Mouse (Mus musculus) adrenal gland, adult 2 months (tissue): ENCODE measurements around the gene Slit2. TPM values are rescaled to one million over a fixed set of nuclear protein-coding genes. Genes with fewer than 3 reads are reported as not detected.

Experiments
- DNase-seq: peaks from one replicate; pipeline ENCODE4 v3.0.0; 2021
- long read RNA-seq: library from polyadenylated mRNA; stranded (forward); transcript quantifications from one replicate; pipeline ENCODE4 v2.0.0, GENCODE M21; 2021
- polyA plus RNA-seq: library from polyadenylated mRNA; depleted of rRNA; stranded (reverse); fragments of >200 nt; gene quantifications from 2 replicates; pipeline ENCODE4 v1.2.3, GENCODE M21; 2012; rRNA removed
- total RNA-seq, 2 experiments: library from RNA; stranded (reverse); gene quantifications; 2 replicates each; pipeline ENCODE4 v1.2.3; 2021

Slit2 gene
- total RNA-seq, result 10 to 100 TPM in 1 of 2 experiments, 1 to 10 TPM in 1; 7.8 to 26.2 TPM
- 3.4 and 7.0 TPM in 2 replicates for polyA plus RNA-seq
- long read RNA-seq, full-length matches to known transcripts, result 1 of 1 reads
- long read RNA-seq, partial matches to known transcripts, result 0 of 1 reads
- long read RNA-seq, other reads (novel, unspliced or antisense), result 0 of 1 reads

DNA sequence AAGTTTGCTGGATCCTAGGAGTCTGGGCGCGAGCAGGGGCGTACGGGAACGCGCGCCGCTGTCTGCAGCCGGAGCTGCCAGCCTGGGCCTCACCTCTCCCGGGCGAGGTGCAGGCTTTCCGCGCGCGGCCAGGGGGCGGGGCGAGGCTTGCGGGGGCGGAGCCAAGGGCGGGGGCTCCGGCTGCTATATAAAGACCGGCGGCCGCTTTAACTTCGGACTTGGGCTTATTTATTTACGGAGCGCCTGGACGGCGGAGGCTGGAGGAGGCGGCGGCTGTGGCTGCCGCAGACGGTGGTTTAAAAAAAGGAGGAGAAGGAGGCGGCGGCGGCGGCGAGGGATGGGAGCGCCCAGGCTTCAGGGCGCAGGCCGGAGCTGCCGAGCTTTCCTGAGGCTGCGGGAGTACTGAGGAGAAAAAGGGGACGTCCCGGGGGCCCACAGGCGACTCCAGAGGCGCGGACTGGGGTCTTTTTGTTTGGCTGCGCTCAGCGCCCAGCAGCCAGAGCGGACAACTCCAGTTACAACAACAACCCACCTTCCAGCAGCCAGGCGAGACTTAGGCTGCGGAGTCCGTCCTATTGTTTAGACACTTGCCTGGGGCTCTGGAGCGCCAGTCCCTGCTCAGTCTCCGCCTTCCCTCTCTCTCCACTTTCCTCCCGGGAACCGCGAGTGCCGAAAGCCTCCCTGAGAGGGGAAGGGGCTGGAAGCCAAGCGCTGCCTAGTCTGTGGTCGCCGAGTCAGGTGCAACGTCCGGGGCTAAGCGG, at the start of gene Slit2:
Gene Slit2, plus strand, starts transcription at position 198 of the 761 bp plus-strand sequence.
- DNase-seq, result peak; percentile 95

DNA sequence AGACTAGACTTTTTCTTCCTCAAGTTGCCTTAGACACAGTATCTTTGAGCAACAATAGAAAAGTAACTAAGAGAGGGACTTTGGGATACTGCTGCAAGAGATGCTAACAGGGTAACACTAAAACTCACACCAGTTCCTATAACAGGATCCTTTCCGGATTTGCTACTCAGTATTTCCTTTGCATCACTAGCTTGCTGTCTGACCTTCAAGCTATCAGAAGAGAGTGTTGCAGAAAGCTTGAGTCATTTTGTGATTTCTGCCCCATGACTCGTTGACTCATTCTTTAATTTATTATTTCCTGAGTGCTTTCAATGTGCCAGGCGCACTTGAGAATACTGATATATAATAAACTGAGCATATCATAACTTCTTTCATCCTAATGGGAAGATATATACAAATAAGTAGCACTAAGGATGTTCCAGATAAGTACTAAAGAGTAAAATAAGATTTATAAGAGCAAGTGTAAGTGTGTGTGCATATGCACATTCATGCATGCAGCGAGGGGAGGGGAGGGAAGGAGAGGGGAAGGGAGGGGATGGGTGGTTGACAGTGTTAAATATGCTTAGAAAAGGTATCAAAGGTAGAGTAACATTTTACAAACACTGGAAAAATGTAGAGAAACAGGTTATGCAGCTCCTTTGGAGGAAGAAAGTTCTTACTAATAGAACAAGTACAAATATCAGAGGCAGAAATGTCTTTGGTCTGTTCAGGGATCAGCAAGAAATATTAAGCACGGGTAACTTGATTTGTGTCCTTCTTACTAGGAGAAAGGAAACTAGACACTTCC, 44.2 kb upstream of the Slit2 start:
- peak; percentile 25 for DNase-seq

DNA sequence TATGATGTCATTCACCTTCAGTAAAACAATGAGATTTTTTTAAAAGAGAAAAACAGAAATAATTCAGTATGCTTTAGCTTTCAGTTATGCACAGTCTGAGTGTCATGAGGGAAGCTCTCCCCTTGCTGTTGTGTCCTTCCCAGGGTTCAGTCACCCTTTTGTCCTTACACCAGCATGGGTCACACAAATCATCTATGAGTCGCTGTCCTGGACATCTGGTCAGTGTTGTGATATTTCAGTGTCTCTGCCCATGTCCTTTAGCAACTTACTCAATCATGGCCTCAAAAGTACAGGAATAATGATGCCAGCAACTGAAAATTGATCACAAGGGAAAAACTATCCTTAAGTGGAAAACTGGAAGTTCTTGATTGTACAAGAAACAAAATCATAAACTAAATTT, 26.5 kb upstream of the Slit2 start:
- DNase-seq, result peak; percentile 63

DNA sequence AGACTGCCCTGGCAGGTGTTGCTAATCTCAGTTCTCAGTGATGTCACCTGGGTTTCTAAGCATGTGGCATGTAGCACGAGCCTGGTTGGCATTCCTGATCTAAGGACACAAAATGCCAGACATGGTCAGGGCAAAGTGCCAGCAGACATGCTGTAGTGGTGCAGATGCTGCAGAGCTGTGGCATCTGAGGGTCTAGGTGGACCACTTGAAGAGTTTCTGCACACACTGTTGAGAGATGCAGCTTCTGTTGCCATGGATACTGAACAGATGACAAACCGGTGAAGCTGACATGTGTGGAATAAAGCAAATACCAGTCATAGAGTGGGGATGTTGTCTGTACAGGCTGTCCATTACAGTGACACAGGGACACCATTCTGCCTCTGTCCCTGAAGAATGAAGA, 7.1 kb upstream of the Slit2 start:
- DNase-seq, result no peak

DNA sequence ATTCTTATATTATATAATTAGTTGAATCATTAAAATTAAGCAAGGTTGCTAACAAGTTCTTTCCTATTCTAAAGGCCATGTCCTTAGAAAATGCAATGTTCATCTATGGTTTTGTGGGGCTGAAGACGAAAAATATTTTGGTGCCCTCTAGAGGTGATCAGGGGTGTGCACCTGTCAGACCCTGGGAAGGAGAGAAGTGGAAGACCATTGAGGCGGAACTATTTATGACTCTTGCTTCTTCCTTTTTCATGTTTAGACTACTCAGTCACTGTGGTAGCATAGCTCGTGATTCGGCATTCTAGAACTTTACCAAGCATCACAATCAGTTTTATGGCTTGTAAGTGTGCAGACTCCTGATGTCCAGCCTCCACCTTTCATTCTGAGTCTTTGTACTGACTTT, 3.6 kb upstream of the Slit2 start:
- peak; percentile 18 for DNase-seq

DNA sequence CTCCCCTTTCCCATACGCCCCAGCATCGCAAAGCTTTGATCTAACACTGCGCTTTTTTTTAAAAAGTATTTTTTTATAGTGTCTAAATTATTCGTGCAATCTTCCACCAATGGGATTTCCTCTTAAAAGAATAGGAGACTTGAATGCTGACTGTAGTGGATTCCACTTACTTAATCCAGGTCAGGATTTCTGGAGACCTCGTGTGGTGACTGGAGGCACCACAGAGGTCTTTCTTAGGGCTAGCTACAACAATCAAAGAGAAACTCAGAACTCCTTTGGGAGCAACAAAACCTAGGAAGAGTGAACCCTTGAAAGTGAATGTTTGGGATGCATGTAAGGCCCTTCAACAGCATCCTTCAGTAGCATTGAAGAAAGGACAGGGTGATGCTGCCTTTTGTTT, 2.5 kb upstream of the Slit2 start:
- no peak for DNase-seq

DNA sequence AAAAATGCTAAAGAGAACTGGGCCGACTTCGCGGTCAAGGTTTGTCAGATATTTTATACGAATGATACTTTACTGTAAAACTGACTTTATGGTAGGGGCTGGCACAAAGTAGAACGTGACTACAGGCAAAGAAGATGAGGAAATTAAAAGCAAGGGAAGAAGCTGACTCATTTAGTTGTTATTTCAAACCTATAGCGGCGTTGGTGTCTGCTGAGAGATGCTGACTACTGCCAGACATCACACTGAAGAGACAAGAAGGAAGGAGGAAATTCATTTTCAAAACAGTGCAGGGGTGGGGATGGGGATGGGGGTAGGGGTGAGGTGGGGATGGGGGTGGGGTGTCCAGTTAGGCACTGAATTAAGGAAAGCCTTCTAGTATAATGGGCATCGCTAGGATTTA, 987 bp upstream of the Slit2 start:
- DNase-seq, result no peak

DNA sequence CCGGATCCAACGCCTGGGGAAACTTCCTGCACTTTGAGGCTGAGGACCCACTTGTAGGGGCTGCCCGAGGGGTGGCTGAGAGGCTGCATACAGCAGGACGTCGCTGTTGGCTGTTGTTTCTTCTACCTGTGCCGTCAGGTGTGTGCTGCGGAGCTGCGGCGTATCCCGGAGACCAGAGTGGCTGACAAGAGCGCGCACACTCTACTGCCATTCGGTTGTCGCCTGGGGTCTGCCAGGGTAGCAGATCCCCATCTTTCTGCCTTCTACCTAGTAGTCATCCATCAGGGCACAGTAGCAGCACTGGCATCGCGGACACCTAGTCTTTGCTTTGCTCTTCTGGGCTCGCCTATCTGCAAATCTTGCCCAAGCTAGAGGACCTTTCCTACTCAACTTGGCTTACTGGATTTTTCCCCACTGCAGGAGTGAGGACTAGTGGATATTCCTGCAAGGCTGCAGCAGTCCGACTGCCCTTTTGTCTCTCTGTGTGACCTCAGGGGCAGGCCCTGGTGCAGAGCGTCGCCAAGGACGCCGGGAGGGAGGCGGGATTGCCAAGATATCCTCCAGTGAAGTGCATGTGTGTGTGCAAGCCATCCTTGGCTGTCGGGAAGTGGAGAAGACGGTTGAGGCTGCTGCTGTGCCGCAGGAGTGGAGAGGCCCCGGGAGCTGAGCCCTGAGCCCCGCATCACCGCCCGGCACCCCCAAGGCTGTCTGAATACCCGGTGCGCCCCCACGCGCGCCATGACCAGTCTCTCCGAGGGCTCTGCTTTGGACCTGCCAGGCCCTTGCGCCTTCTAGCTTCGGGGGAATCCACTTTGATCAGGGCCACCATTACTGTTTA, 1.0 kb downstream of the Slit2 start:
- peak; percentile 41 for DNase-seq

DNA sequence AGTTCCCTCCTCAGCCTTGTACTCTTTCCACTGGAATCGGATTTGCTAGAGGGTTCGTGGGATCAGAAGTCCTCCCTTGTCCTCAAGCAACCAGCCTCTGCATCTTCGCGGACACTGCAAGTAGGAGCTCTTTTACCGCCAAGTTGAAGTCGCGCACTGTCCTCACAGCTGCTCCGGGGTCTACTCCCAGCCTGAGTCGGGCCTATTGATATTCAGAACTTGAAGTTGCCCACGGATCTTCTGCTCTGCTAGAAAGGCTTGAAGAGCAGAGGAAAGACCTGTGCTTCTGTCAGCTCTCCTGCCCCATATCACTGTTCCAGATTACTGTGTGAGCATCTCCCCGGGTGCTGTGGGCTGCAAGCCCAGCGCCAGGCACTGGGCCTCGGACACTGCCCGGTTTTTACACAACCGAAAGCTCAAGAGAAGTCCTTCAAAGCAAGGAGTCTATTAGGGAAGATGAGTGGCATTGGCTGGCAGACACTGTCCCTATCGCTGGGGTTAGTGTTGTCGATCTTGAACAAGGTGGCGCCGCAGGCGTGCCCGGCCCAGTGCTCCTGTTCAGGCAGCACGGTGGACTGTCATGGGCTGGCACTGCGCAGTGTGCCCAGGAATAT, 1.8 kb downstream of the Slit2 start:
- no peak for DNase-seq

DNA sequence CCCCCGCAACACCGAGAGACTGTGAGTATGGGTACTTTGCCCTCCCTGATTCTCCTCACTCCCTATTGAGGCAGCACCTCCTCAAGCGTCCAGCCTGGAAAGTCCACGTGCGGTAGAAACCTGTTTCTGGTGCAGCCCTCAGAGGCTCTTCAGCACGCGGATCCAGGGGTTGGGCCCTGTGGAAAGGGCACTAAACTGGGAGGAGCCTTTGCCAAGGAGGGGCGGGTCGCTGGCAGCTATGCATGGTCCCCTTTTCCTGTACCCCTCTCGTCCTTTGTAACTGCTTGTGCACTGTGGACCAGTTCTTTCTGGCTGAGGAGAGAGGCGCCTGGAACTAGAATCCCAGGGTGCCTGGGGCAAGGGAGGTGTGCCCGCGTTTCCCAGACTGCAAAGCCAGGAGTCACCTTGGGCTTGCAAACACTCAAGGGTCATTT, 2.3 kb downstream of the Slit2 start:
- peak; percentile 42 for DNase-seq

DNA sequence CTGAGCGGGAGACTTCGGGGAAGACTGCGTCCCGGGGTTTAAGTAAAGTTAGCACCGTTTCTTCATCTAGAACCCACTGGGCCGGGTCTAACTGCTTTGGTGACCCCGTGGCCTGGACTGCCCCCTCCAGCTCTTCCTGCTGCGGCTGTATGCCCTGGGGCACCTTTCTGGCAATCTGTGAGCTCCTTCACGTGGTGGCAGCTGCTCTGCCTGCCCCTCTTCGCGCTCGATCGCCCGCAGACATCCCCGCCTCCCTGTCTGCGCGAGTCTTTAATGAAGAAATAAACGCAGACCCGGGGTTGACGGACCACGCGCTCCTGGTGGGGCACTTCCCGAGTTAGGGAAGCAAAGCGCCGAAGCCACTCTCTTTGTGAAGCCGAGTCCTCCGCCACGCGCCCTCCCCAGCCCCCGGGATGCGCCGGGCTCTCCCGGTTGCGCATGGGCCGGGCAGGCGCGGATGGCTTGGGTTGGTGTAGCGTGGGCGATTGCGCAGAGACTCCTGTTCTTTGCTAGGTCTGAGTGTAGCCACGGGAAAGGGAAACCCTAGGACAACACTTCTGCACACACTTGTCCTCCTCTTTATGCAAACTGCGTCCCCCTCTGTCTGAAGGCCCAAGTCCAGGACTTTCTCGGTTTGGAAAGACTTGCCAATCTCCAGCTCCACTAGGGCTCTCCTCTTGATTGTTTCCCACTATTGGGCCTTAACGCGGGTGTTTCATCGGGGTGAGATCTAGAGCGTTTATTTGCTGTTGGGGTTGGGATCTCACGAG, 3.1 kb downstream of the Slit2 start:
- DNase-seq, result peak; percentile 36

DNA sequence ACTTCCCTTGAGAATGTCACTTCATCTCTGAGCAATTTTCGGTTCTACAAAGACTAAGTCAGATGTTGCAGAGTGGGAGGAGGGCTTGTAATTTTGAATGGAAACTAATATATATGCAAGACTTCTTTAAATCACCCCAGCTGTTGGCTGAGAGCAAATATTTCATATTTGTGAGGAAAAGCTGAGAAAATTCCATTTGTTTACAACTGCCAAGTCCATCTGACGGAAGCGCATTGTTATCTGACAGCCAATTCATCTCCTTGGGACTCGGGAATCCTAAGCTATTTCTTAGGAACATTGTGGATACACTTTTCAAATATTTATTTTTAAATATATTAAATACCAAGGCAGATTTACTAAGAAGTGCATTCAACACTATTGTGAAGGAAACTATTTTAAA, 8.0 kb downstream of the Slit2 start:
- no peak for DNase-seq

DNA sequence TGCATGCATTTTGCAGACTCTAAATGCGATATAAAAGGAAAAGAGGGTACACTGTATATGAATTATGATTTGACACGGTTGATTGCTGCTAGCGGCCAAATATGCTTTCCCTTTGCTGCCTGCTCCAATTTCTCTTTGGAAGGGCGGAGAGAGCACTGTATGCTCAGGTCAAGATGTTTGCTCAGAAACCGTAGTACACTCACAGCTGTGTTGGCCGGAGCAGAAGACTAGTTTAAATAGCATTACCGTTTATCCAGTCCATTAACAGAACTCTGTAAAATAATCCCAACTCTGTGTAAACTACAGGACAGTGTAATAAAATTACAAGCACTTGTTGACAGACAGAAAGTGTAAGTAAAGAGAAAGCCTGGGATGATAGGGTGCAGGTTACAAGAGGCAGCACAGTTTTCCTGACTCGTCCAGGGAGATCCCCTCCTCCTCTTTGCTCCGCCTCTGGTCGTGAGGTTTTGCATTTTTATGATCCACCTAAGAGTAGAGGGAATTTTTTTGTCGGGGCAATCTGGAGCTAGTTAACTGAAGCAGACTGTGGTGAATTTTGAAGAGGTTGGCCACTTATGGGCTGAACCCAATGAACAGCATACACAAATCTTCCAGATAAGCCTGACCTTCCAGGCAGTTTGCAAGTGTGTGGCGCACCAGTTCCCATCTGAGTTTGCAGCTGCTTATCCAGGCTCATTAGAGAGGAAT, 20.9 kb downstream of the Slit2 start:
- no peak for DNase-seq

DNA sequence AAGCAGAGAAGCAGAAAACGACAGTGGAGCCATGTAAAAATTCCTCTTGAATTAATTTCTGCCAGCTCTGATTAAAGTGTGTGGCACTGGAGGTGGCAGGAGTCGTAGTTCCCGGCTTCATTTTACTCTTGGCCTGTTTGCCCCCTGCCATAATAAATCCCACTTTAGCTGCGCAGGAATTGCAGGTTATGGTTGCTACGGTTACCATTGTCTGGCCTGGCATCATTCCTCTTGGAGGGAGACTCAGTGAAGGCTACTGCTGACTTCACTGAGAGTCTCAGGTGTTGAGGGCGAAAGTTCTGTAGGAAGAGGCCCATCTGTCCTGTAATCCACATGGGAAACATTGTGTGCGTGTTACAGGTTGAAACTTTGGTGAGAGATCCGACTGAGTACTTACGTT, 22.6 kb downstream of the Slit2 start:
- no peak for DNase-seq

DNA sequence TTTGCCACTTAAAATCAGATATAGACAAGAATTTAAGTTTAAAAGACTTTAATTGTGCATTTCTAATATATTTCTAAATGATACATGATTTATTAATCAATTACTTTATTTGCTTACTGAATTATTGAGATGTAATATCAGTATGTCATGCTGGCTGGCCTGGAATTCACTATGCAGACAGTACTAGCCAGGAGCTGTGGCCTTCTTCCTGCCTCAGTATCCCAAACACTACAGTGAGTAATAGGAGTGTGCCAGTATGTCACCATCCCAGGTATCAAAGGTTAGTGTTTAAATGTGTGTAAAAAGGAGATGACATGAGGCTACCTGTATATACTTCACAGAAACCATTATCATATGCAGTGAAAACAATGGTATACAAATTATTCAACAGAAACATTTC, 23.1 kb downstream of the Slit2 start:
- DNase-seq, result no peak

DNA sequence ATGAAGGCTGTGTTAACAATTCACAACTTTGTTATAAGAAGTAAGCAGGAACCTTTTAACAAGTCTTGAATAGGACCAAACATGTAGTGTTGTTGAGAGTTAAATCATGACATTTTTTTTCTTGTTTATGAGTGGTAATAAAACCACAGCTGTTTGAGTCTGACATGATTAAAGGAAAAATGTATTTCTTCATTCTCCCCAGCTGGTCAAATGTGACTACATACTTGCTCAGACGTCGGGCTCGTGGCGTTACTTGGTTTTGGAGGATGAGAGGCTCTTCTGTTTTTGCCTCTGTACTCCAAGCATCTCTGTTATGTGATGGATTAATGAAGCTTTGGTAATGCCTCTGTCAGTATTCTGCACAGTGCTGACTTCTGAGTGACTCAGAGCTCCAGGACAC, 40.5 kb downstream of the Slit2 start:
- no peak for DNase-seq

DNA sequence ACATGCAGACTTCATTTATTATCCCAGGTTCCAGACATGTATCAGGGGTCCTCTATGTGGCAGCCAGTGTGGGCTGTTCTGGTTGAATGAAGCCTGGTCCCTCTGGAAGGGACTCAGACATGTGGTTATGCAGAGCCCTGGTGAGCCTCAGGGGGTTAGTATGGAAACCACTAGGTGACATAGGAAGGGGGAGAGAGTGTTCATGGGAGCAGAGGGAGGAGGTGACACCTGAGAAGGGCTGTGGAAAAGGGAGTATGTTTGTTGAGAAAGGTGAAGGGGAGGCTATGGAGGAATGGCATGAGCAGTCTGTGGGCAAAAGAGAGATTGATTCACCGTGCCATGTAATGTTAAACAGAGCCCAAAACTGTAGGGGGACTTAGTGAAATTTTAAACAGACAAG, 51.9 kb downstream of the Slit2 start:
- no peak for DNase-seq

DNA sequence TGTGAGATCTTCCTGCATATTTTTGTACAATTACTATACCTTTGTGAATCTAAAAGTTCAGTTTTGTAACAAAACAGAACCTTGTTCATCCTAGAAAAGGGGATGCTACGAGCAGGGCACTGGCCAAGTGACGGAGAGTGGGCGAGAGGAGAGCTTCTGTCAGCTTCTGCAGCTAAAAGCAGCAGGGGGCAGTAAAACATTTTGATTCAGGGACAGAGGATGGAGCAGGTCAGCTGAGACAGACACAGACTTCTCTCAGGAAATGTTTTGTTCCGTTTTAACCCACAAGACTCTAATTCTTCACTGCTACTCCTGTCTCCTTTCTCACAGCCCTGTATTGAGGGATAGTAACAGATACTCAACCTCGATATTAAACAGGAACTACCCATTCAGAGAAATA, 55.1 kb downstream of the Slit2 start:
- DNase-seq, result no peak

DNA sequence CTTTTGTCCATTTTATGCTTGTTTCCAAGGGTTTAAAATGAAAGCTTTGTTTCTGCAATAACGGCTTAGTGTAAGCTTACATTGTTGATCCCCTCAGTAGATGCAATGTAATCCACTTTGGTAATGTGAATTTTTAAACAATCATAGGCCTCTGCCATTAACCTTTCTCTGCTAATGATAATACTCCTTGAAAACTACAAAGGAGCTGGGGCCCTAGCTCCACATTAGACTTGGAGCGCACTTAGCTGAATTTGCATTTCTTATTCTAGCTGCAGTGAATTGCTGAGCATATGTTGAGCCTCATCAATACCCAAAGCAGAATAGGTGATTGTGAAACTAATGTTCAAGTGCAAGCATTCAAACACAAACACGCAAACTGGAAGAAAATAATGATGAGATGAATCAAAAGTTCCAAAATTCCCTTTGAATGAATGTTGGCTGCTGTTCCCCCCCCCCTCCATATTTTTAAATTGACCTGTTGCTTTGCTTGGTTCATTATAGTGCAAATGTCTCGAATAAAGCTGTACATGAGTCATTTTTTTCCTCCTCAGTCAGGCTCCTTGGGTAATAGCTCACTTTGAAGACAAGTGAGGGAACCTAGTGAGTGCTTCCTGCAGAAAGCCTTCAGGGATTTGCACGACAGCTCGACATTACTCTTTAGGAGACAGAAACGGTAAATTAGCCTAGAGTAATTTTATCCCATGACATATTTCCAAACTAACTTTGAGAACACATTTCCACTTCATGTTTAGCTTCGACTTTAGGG, 66.2 kb downstream of the Slit2 start:
- DNase-seq, result no peak
